Mouse (Mus musculus) hindbrain, embryonic 12.5 days (tissue): ENCODE measurements around the gene Tril. TPM values are rescaled to one million over a fixed set of nuclear protein-coding genes. Genes with fewer than 3 reads are reported as not detected.
A peak's percentile ranks its signal among the peaks of the same experiment; 100 is the strongest.

Source experiments
- ATAC-seq: fragments of 200-750 bp; cut with Nextera tagmentation; 2 replicates; pipeline ENCODE4 v1.8.0; 2017; ENCODE audit warnings: moderate TSS enrichment; ENCODE audit not compliant: low FRiP score
- H3K27ac ChIP-seq: fragments of 300-500 bp; sonication (generic); 2 replicates; pipeline ENCODE4 v1.5.1; 2016; ENCODE audit warnings: mild to moderate bottlenecking
- H3K27me3 ChIP-seq: fragments of 300-500 bp; sonication (generic); 2 replicates; pipeline ENCODE4 v1.6.1; 2016; ENCODE audit warnings: mild to moderate bottlenecking
- H3K36me3 ChIP-seq: fragments of 300-500 bp; sonication (generic); 2 replicates; pipeline ENCODE4 v1.6.1; 2016; ENCODE audit warnings: mild to moderate bottlenecking
- H3K4me1 ChIP-seq: fragments of 300-500 bp; sonication (generic); 2 replicates; pipeline ENCODE4 v1.6.1; 2016
- H3K4me2 ChIP-seq: fragments of 300-500 bp; sonication (generic); replicated peaks from 2 replicates; pipeline ENCODE4 v1.6.1; 2016; ENCODE audit warnings: mild to moderate bottlenecking
- H3K4me3 ChIP-seq: fragments of 300-500 bp; sonication (generic); 2 replicates; pipeline ENCODE4 v1.5.1; 2016; ENCODE audit warnings: mild to moderate bottlenecking
- H3K9ac ChIP-seq: fragments of 300-500 bp; sonication (generic); 2 replicates; pipeline ENCODE4 v1.6.1; 2016; ENCODE audit warnings: mild to moderate bottlenecking, moderate library complexity
- H3K9me3 ChIP-seq: fragments of 300-500 bp; sonication (generic); replicated peaks from 2 replicates; pipeline ENCODE4 v1.6.1; 2016; ENCODE audit warnings: mild to moderate bottlenecking
- WGBS: fragments of 180-500 bp; shearing (Covaris S2); methylation state at CpG from one replicate; pipeline ENCODE4 v1.1.7; 2016; 5-methylcytosine and 5-hydroxymethylcytosine counted together
- polyA plus RNA-seq: library from polyadenylated mRNA; unstranded; fragments of >200 nt; fragmentation: Nextera tagmentation; extraction: Ambion mirVana; gene quantifications from 2 replicates; pipeline ENCODE4 v1.2.1, GENCODE M21; 2016

Tril gene
- polyA plus RNA-seq, 1 experiment from 2014 or later: 38.8 TPM

DNA sequence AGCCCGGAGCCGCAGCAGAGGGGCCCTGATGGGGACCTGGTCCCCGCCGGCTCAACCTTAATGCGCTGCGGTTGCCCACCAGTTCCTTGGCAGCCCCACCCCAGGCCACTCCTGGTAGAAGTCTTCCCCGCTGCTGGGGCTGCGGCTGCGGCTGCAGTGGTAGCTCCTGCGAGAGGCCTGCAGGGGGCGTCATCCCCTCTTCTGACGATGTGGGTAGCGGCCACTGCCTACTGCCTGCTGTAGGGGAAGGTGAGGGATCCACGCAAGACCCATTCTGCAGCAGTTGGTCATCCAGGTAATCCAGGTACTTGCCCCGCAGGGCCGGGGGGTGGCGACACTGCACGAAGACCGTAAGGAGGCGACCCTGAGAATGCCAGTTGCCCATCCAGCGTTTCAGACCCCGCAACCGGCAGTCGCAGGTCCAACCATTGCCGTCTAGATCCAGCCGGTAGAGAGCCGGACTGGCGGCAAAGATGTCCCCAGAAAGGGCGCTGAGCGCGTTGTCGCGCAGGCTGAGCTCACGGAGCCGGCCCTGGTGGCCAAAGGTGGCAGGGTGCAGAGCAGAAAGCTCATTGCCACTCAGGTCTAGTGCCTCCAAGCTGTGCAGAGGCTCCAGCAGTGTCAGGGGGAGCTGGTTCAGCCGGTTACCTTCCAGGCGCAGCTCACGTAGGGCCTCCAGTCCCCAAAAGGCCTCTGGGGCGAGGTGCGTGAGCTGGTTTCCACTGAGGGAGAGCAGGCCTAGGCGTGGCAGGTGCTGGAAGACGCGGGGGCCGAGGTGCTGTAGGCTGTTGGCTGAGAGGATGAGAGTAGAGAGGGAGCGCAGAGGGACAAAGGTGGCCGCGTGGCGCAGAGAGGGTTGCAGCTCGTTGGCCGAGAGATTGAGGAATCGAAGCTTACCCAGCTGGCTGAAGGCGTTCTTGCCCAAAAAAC, 1.6 kb downstream of the Tril start:
- 4% methylated on average over 52 of the region's 52 CpGs for WGBS
- Histone ChIP-seq H3K27ac (no peak overlapping the region), H3K9ac (peak overlapping the region; percentile 70), H3K4me2 (peak overlapping the region; percentile 87), H3K4me3 (peak overlapping the region; percentile 49), H3K36me3 (no peaks in the 10 kb centered on the region), H3K27me3 (peaks cover 54% of the 10 kb centered on the region), H3K9me3 (no peaks in the 10 kb centered on the region), H3K4me1 (peaks cover 40% of the 10 kb centered on the region)
- peak; percentile 27 for ATAC-seq

DNA sequence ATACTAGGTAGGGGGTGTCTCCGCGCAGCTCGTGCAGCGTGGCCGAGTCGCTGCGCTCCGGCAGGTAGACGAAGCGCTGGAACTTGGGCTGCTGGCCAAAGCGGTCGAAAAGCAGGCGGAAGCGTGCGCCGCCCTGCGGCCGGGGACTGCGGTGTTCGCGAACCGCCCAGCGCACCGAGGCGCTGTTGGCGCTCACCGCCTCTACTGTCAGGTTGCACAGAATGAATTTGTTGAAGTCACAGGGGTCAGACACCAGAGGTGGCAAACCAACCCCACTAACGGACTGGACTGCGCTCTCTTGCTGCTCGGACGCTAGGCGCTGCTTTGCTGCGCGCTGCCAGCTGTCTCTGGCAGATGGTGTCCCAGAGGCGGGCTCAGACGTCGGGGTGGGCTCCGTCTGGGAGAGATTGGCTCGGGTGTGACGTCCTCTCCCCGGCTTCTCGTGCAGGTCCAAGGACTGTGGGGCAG, 2.3 kb downstream of the Tril start:
- Histone ChIP-seq H3K27me3 (peaks cover 52% of the 10 kb centered on the region), H3K9ac (0 out of 2 replicates have a peak overlapping the region, but pooled peaks have one; percentile 9), H3K4me3 (peak overlapping the region; percentile 49), H3K4me2 (peak overlapping the region; percentile 87), H3K9me3 (no peaks in the 10 kb centered on the region), H3K36me3 (no peaks in the 10 kb centered on the region), H3K4me1 (peaks cover 40% of the 10 kb centered on the region), H3K27ac (no peak overlapping the region)
- under 1% methylated on average over 42 of the region's 42 CpGs for WGBS
- peak; percentile 68 for ATAC-seq

DNA sequence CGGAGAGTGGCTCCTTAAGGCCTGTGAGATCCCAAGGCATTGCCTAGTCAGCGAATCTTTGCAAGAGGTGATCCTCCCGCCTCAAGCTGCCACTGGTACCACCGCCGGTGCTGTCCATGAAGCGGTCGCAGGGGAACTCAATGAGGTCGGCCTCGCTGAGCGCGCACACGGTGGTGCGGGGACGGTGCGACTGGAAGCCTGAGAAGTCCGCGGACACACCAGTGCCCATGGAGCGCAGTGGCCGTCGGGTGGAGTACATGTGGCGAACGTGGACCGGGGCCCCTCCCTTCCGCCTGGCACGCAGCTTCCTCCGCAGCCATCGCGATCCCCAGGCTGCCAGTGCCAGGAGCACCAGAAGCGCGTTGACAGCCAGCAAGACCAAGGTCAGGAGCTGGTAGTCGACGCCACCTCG, 2.9 kb downstream of the Tril start:
- Histone ChIP-seq H3K9me3 (no peaks in the 10 kb centered on the region), H3K9ac (0 out of 2 replicates have a peak overlapping the region, but pooled peaks have one; percentile 9), H3K4me2 (peak overlapping the region; percentile 87), H3K36me3 (no peaks in the 10 kb centered on the region), H3K4me1 (peaks cover 40% of the 10 kb centered on the region), H3K27me3 (peaks cover 50% of the 10 kb centered on the region), H3K27ac (no peak overlapping the region), H3K4me3 (peak overlapping the region; percentile 49)
- 23% methylated on average over 33 of the region's 33 CpGs for WGBS
- no peak for ATAC-seq

DNA sequence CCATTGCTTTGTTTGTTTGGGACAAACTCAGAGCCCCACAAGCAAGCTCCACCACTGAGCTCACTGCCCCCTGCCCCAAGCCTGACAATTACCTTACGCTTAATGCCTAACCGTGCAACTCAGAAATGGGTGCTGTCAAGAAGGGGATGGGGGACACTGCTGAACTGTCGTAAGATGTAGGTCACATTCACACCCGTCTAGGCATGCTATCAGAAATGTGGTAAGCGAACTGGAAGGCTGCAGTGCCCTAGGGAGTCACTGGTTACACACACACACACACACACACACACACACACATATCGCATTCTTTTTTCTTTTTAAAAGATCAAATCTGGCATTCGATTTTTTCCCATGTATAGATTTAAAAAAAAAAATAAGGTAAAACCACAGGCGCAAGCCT, 4.0 kb downstream of the Tril start:
- Histone ChIP-seq H3K9me3 (no peaks in the 10 kb centered on the region), H3K36me3 (no peaks in the 10 kb centered on the region), H3K9ac (no peak overlapping the region), H3K4me1 (peaks cover 38% of the 10 kb centered on the region), H3K27me3 (peaks cover 42% of the 10 kb centered on the region), H3K27ac (no peak overlapping the region), H3K4me3 (no peak overlapping the region), H3K4me2 (no peak overlapping the region; the same call in 1 of the 2 replicates)
- 76% methylated on average over 8 of the region's 8 CpGs for WGBS
- ATAC-seq: no peak

DNA sequence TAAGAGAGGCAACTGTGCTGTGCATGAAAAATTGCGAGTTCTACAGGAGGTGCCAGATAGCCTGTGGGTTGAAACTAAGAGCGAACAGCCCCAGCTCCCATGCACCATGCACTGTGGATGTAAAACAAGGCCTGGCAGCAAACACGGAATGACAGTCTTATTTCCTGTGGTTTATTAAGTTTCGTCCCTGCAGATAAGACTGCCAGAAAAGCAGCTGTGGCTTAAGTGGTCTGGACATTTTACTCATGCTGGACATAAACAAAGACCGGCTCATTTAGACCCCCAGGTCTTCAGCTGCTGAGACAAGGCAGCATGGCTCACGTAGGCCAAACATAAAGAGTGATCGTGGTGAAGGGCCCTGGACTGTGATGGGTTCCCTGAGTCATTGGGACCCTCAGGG, 4.9 kb downstream of the Tril start:
- H3K9ac ChIP-seq: no peak overlapping the region
- no peaks in the 10 kb centered on the region for H3K36me3 ChIP-seq
- no peak overlapping the region for H3K4me3 ChIP-seq
- no peaks in the 10 kb centered on the region for H3K9me3 ChIP-seq
- 70% methylated on average over 7 of the region's 7 CpGs for WGBS
- H3K4me2 ChIP-seq: no peak overlapping the region
- H3K27ac ChIP-seq: no peak overlapping the region
- H3K27me3 ChIP-seq: peaks cover 38% of the 10 kb centered on the region
- peaks cover 29% of the 10 kb centered on the region for H3K4me1 ChIP-seq
- no peak for ATAC-seq

DNA sequence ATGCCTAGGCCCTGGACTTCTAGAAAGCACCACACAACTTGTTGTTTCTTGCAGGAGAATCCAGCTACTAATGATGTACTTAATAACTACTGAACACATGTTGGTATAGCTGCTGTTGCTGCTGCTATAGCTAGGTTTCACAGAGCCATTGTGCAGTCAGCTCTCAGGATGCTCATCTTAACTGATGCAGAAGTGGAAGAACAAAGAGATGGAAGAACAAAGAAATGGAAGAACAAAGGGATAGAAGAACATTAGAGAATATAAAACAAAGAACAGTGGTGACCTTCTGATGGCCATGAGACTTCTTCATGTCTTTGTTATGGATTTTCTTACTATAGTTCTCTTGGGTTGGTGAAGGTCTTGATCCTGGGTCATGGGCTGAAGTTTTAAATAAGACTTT, 6.4 kb downstream of the Tril start:
- Histone ChIP-seq H3K27ac (no peak overlapping the region), H3K4me3 (no peak overlapping the region), H3K9ac (no peak overlapping the region), H3K4me1 (peaks cover 22% of the 10 kb centered on the region), H3K36me3 (no peaks in the 10 kb centered on the region), H3K9me3 (no peaks in the 10 kb centered on the region), H3K4me2 (no peak overlapping the region), H3K27me3 (peaks cover 24% of the 10 kb centered on the region)
- ATAC-seq: no peak

DNA sequence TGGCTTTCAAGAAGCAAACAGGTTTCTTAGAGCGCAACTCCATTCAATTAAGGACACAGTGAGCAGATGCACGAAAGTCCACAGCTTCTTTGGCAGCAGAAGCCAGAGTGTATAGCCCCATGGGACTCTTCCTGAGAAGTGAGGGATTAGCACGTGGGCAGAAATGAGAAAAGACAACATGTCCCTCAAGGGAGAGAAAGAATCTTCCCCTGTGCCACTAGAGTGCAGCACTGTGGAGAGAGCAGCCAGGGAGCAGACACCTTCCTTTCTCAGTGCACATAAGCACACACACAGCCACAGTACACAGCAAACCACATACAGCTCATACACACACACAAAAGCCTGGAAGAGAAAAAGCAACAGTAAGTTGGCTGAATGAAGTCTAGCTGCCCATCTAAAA, 8.4 kb downstream of the Tril start:
- Histone ChIP-seq H3K4me3 (no peak overlapping the region), H3K4me2 (no peak overlapping the region), H3K36me3 (no peaks in the 10 kb centered on the region), H3K9me3 (no peaks in the 10 kb centered on the region), H3K9ac (no peak overlapping the region), H3K27ac (no peak overlapping the region), H3K4me1 (0 out of 2 replicates have a peak, but pooled peaks cover 6% of the 10 kb centered on the region), H3K27me3 (peaks cover 7% of the 10 kb centered on the region)
- ATAC-seq: no peak
- 68% methylated on average over 3 of the region's 3 CpGs for WGBS

DNA sequence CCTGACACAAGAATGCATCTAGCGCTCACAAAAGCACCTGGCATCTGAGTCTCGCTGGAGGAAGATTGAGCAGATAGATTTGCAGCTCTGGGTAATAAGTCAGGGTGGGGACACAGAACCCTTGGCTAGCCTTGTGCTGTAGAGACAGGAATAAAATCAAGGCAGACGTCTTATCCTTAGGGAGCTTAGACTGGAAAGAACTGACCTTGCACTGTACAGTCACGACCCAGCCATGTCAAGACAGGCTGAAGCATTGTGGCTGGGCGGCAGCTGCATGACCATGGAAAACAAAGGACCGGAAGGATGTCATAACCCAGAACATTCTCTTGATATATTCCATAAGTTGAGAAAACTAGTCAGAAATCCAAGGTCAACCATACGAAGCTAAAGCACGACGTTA, 11.8 kb downstream of the Tril start:
- H3K9ac ChIP-seq: no peak overlapping the region
- H3K36me3 ChIP-seq: no peaks in the 10 kb centered on the region
- H3K4me2 ChIP-seq: no peak overlapping the region
- peaks cover 10% of the 10 kb centered on the region for H3K4me1 ChIP-seq
- no peak for ATAC-seq
- no peaks in the 10 kb centered on the region for H3K27me3 ChIP-seq
- H3K9me3 ChIP-seq: no peaks in the 10 kb centered on the region
- H3K27ac ChIP-seq: no peak overlapping the region
- no peak overlapping the region for H3K4me3 ChIP-seq
- 78% methylated on average over 9 of the region's 9 CpGs for WGBS

DNA sequence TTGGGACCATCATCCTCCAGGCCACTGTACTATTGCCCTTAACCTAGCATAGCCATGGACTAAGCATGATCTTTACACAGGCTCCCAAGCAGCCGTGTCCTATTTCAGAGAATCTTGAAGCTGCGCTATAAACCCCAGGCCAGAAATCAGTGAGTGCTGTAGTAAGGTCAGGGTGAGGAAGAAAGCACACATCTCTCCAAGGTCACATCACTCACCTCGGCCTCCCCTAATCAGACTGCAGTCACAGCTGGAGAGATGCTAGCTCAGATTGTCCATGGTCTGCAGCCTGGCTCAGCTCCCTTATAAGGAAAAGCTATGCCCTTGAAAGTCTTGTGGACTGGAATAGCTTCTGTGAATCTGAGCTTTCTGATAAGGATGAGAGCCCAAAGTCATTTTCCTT, 13.4 kb downstream of the Tril start:
- Histone ChIP-seq H3K4me2 (no peak overlapping the region), H3K27me3 (no peaks in the 10 kb centered on the region; the same call in 1 of the 2 replicates), H3K9ac (no peak overlapping the region), H3K36me3 (no peaks in the 10 kb centered on the region), H3K27ac (peak overlapping the region; percentile 49; the same call in 1 of the 2 replicates), H3K9me3 (no peaks in the 10 kb centered on the region), H3K4me3 (no peak overlapping the region), H3K4me1 (peaks cover 10% of the 10 kb centered on the region)
- ATAC-seq: no peak
- WGBS: 71% methylated on average over 3 of the region's 3 CpGs

DNA sequence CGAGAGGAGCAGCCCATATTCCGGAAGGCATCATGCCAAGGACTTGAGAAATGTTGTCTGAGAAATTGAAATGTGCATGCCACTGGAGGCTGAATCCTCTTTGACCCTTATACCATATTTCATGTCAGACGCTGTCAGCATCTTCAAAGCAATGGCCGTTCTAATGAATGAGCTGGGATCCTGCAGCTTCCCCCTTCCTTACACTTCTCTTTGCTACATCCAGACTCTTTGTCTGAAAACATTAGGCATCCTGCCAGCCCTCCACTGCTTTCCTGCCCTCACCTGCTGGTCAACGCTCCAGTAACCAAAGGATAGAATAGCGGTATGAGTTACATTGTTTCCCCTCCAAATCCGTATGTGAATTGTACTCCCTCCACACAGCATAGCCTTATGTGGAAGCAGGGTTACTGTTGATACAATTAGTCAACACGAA, 14.0 kb downstream of the Tril start:
- Histone ChIP-seq H3K4me1 (peaks cover 15% of the 10 kb centered on the region), H3K27me3 (no peaks in the 10 kb centered on the region; the same call in 1 of the 2 replicates), H3K36me3 (no peaks in the 10 kb centered on the region), H3K4me2 (no peak overlapping the region), H3K4me3 (no peak overlapping the region), H3K9ac (no peak overlapping the region), H3K27ac (peak overlapping the region; percentile 49; the same call in 1 of the 2 replicates), H3K9me3 (no peaks in the 10 kb centered on the region)
- ATAC-seq: no peak
- 31% methylated on average over 8 of the region's 8 CpGs for WGBS

DNA sequence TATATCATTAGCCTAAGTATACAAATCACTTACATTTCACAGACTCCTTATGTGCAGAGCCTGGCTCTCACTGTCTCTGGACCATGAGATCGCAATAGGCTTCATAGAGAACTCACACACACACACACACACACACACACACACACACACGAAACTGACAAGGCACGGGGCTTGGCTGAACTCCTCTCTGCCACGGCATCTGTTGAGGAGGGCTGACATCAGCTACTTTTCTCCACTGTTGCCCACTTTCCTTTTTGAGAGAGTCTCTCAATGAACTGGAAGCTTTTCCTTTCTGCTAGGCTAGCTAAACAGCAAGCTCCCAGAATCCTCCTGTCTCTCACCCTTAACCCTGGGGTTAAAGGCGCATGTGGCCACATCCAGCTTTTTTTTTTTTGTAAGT, 14.6 kb downstream of the Tril start:
- no peak for ATAC-seq
- Histone ChIP-seq H3K4me2 (no peak overlapping the region), H3K36me3 (no peaks in the 10 kb centered on the region), H3K4me1 (peaks cover 17% of the 10 kb centered on the region), H3K4me3 (no peak overlapping the region), H3K9me3 (no peaks in the 10 kb centered on the region), H3K27ac (no peak overlapping the region), H3K9ac (no peak overlapping the region), H3K27me3 (no peaks in the 10 kb centered on the region; the same call in 1 of the 2 replicates)
- WGBS: 79% methylated on average over 5 of the region's 5 CpGs

DNA sequence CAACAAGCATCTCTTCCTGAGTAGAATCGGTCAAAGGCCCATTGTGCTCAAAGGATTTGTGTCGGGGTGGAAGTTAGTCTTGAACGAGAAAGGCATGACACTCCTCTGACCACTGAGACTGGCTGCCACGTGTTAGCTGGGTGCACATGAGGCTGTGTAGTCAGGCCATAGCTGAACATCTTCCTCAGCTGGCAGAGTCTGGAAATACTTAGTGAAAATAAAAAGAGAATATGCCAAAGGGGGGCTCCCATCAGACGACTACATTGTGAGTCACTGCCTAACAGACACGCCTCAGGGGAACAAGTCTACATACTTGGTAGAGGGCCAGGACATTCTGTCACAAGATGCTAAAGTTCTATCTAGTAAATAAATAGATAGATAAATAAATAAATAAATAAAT, 16.5 kb downstream of the Tril start:
- Histone ChIP-seq H3K36me3 (no peaks in the 10 kb centered on the region), H3K4me1 (peaks cover 17% of the 10 kb centered on the region), H3K9ac (no peak overlapping the region), H3K27me3 (no peaks in the 10 kb centered on the region; the same call in 1 of the 2 replicates), H3K27ac (no peak overlapping the region), H3K9me3 (no peaks in the 10 kb centered on the region), H3K4me3 (no peak overlapping the region), H3K4me2 (no peak overlapping the region)
- ATAC-seq: no peak
- WGBS: 78% methylated on average over 6 of the region's 6 CpGs
